In the genomic region with DNA sequence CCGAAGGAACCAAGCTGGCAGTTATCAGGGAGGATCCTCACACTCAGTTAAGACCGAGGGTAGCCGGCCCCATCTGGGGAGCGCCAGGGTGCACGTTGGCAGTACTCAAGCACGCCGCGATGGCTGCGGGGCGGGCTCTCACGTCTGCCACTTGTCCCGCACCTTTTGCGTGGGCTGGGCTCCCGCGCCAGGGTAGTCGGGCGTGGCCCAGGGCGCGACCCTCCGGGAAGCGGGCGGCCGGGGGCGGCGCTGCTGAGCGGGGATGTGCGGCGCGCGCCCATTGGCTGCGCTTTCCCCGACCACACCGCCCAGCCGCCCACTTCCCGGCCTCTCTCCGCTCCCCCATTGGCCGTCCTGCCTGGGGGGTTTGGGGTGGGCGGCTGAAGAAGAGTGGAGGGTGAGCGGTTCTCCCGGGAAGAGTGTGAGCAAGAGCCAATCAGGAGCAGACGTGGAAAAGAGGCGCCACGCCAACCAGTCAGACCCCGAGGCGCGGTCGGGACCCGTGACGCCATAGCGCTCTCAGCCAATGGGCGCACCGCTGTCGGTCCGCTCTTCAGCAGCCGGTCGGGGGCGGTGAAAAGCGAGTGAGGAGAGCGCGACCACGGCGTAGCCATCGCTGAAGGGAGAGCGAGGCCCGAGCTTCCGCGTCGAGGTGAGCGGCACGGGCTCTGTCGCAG, we compare ENCODE assay signal across 8 mouse cellular contexts. TPM values are rescaled to one million over a fixed set of nuclear protein-coding genes. Genes with fewer than 3 reads are reported as not detected.
DNase-seq lines count a peak whose midpoint lies in the region; ATAC-seq and TF ChIP-seq lines count a peak whose summit lies in the region.

A gene (plus strand): TSS at position 549 of the 677 bp plus-strand sequence.

- no peak for TF ChIP-seq EP300 in lung, postnatal 0 days (IDR thresholded peaks at IDR 0.05)

- peak; percentile 67 for TF ChIP-seq CTCF in lung, postnatal 0 days (IDR thresholded peaks at IDR 0.05)

- no peaks in the 10 kb centered on the region for H3K9me3 ChIP-seq in hindbrain, embryonic 10.5 days
- H3K9me3 ChIP-seq in lung, postnatal 0 days (ENCODE audit: low read length) = no peaks in the 10 kb centered on the region

- peak within 1 kb of the TSS; percentile 91 for H3K4me3 ChIP-seq in hindbrain, embryonic 10.5 days
- H3K4me3 ChIP-seq in lung, postnatal 0 days (ENCODE audit: low read depth, low read length) = peak within 1 kb of the TSS; percentile 91

- H3K4me2 ChIP-seq in lung, postnatal 0 days (replicated peaks; ENCODE audit: low read depth, low read length) = peak within 1 kb of the TSS; percentile 85

- H3K27ac ChIP-seq in hindbrain, embryonic 10.5 days = peak within 1 kb of the TSS; percentile 95
- peak within 1 kb of the TSS; percentile 86 for H3K27ac ChIP-seq in lung, postnatal 0 days (ENCODE audit: low read length)

- WGBS in hindbrain, embryonic 10.5 days = under 1% methylated on average over 71 of the region's 71 CpGs
- WGBS in lung, postnatal 0 days = under 1% methylated on average over 55 of the region's 71 CpGs

- peak; percentile 96 for DNase-seq in MEL-GATA-1-ER (ENCODE audit: extremely low read depth, low read depth)
- DNase-seq in cerebellum, adult 8-10 months = peak; percentile 98
- peak; percentile 98 for DNase-seq in hindbrain, embryonic 10.5 days (ENCODE audit: low spot score)
- peak; percentile 99 for DNase-seq in layer of hippocampus, adult 9-11 months
- DNase-seq in lung, postnatal 0 days (ENCODE audit: low spot score) = peak; percentile 100
- DNase-seq in ovary, postnatal 14 days (ENCODE audit: low spot score) = peak; percentile 96
- DNase-seq in thymus, postnatal 14 days = peak; percentile 96

- peak; percentile 97 for ATAC-seq in frontal cortex, adult (ENCODE audit: low TSS enrichment)
- ATAC-seq in lung, postnatal 0 days = peak; percentile 98

- peak within 1 kb of the TSS; percentile 84 for H3K9ac ChIP-seq in lung, postnatal 0 days (replicated peaks; ENCODE audit: low read depth)

- peaks cover 10% of the 10 kb centered on the region for H3K27me3 ChIP-seq in hindbrain, embryonic 10.5 days (ENCODE audit: insufficient read depth, poor library complexity, severe bottlenecking)
- no peaks in the 10 kb centered on the region for H3K27me3 ChIP-seq in lung, postnatal 0 days (replicated peaks; ENCODE audit: insufficient read depth, low read length)

- no peaks in the 10 kb centered on the region for H3K36me3 ChIP-seq in hindbrain, embryonic 10.5 days
- no peaks in the 10 kb centered on the region for H3K36me3 ChIP-seq in lung, postnatal 0 days (ENCODE audit: insufficient read depth, low read length)

- H3K4me1 ChIP-seq in hindbrain, embryonic 10.5 days (replicated peaks) = peaks cover 29% of the 10 kb centered on the region
- H3K4me1 ChIP-seq in lung, postnatal 0 days (ENCODE audit: insufficient read depth, low read depth, low read length) = no peaks in the 10 kb centered on the region

RNA-seq across cellular contexts. Expression of the gene that starts here (rescaled TPM):
- 64.4 and 81.1 TPM in 2 replicates for polyA plus RNA-seq in hindbrain, embryonic 10.5 days (2016; fragmentation: Nextera tagmentation; extraction: Ambion mirVana)
- polyA plus RNA-seq in lung, postnatal 0 days (2015; fragmentation: Nextera tagmentation; extraction: Ambion mirVana) = 39.9 and 50.2 TPM in 2 replicates

Comparison
In these comparisons a context has a peak if more than half of its experiments do, and no peak if none do; other contexts are left out.
1. Peak in every context shown above with its lines: DNase-seq, ATAC-seq, H3K4me3 ChIP-seq and H3K27ac ChIP-seq.